Mouse (Mus musculus): ENCODE measurements around the gene Prorsd1.
"Not testable (repeated sequence)": the region's sequence is repeated elsewhere in the genome, so short reads cannot be mapped to it uniquely, and the experiment has no call there.

Prorsd1 gene

DNA sequence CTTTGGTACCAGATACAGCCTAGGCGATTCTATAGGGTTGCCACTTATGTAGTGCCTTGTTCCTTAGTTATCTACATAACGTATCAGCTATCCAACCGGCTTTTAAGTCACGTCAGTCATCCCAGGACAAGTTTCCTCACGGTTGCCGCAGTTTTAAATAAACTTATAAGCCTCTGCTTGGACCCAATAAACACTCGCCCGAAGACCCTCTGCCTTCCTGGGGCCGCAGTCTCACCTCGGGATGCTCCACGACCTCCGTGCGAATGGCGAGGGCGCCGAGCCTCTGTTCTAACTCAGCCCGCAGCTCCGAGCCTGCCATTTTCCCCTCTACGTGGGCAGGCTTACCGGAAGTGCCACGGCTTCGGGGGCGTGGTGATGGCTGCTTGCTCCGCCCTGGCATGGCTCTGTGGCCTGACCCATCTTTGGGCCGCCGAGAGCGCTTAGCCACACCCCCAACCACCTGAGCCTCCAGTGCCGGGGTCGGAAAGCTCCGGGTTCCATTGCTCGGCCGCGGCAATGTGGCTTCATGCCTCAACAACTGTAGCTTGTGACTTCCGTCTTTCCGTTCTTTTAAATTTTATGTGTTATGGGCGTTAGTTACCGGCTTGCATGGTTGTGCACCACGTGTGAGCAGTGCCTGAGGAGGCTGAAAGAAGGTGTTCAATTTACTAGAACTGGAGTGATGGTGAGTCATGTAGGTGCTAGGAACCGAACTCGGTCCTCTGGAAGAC lies at the start of gene Prorsd1:
Gene Prorsd1 (minus strand): TSS at position 352 of the 731 bp plus-strand sequence.
- peak; percentile 96 for DNase-seq

DNA sequence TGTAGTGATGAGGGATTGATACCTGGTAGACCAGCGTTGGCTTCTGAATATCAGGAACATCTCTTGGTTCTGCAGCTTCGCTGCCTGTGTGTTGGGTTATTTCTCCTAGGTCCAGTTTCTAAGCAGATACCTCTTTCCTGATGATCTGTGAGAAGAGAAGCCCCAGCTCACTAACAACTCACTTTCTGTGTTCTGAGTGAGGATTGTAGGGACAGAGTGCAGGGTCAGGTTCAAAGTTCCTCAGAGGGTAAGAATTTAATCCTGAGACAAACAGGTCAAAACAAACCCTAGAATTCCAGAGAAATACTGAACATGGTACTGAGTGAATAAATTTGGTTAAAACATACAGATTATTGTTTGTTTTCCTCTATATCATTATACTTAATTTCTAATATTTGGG lies 48.6 kb upstream of the Prorsd1 start:
- no peak for DNase-seq

DNA sequence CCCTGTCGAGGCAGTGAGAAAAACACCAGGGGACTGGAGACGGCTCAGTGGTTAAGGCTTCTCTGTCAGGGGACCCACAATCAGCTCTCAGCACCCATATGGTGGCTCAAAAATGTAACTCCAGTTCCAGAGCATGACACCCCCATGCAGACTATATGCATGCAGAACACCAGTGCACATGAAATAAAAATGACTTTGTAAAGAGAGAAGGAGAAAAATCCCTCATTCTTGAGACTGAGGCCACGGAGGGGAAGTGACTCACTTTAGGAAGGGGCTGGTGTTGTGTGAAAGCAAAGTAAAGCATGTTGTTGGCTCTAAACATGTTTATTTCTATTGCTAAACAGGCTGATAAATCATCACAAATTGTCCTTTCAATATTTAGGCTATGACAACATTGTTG lies 46.2 kb upstream of the Prorsd1 start:
- DNase-seq: no peak

DNA sequence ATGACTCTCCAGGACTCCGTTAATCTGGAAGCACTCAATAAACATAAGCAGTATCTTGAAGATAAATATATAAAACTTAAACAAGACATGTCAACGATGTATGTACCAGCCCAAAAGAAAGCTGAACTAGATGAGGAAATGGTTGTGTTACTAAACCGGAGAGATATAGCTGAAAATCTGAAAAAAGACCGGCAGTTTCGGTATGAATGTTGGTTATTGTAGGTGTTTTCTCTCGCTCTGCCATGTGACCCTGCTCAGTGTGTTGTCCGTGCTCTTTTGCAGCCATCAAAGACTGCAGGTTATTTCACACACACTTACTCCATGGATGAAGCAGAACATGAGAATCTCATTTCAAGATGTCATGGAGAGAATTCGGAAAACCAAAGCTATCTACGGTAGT lies 45.6 kb upstream of the Prorsd1 start:
- DNase-seq: no peak

DNA sequence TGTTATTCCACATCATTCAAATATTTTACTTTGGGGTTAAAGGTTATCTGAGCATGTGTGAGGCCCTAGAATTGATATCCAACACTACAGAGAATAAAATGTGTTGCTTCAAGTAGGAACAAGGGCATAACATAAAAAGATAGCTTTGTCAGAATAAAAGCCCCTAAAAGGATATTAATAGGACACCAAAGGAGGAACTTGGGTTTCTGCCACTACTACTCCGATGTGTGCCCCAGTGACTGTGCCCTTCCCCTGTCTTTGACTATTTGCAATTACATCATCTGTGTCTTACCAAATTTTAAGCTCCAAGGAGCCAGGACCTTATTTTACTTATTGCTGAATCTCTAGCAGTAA lies 34.6 kb upstream of the Prorsd1 start:
- DNase-seq: peak; percentile 9

DNA sequence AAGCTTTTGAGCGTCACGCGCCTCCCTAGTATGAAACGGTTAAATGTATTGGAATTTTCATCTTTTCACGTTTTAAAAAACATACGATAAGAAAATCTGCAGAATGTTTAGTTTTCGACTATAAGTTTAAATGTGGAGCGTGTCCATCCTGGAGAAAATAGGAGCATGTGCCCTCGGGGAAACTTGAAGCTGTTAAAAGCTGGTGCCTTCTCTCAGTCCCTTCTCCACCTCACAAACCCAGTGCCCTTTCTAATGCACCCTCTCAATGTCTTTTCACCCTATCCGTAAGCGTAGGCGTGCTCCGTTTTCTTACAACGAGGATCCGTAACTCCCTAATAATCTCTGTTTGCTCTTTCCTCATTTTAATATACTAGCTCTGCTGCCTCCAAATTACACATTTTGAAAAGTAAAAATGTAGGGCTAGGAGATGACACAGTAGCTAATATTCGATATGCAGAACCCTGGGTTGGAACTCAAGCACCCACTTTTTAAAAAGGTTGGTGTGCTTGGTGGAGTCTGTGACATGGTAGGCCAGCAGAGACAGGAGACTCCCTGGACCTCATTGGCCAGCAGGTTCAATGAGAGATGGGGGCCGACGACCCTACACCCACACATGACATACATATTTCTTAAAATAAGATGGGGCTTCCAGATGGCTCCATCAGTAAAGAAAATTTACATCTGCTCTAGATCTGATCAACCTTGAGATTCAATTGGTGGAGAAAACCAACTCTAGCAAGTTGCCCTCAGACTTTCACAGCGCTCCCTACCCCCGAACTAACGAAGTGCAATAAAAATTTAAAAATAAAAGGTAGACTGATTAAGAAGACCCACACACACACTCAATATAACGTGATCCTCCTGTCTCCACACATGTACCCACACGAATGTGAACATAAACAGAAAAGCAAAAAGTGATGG lies 33.9 kb upstream of the Prorsd1 start:
- peak; percentile 6 for DNase-seq

DNA sequence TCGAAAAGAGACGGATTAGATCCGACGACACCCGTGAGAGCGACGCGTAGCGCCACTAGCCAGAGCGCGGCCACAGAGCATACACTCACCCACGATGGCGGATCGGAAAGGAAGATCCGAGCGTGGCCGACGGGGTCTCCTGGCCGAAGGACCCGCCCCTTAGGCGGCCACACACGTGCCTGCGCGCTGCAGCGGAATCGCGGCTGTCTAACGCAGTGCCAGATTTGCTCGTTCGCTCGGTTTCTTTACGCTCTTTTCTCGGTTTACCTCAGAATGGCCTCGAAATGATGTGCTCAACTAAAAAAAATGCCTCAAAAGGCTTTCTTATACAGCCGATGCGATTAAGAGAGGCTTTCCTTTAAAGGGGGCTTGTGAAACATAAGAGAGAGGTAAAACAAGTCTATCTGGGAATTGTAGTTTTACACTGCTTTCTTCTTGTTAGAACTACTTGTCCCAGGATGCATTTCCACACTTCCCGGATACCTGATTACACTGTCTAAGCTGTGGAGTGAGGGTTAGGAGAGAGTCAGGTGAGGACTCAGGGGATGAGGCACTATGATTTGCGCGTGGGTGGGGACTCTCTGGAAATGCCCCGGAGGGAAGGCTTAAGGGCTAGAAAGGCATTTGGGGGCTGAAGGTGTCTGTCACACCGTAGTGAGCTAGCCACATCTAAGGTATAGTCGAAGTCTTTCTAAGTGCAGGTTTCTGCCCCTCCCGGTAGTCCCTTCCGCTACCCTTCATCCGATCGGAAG lies 33.1 kb upstream of the Prorsd1 start, which contains the start of the genes Clhc1 and Rps27a:
Gene Clhc1 (plus strand): TSS at position 199 of the 752 bp plus-strand sequence.
Gene Rps27a (minus strand): TSS at position 358 of the 752 bp plus-strand sequence.
- peak; percentile 96 for DNase-seq

DNA sequence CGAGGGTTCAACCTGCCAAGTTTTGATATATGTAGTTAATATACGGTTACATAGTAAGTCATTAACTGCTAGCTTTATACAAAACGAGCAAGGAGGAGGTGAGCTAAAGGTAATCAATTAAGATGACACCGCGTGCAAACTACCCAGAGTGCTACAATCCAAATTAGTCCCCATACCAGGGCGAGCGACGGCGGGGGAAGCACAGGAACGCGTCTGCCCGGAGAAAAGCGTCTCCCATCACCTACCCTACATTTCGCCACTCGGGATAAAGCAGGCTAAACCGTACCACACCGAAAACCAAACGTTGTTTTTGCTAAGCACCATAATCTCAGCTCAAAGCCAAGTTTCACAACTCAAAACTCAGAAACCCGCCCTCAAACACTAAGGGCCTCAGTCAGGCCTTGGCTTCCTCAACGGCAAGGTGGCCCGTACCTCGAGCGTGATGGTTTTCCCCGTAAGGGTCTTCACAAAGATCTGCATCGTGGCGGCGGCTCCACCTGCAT lies 32.5 kb upstream of the Prorsd1 start:
- no peak for DNase-seq

DNA sequence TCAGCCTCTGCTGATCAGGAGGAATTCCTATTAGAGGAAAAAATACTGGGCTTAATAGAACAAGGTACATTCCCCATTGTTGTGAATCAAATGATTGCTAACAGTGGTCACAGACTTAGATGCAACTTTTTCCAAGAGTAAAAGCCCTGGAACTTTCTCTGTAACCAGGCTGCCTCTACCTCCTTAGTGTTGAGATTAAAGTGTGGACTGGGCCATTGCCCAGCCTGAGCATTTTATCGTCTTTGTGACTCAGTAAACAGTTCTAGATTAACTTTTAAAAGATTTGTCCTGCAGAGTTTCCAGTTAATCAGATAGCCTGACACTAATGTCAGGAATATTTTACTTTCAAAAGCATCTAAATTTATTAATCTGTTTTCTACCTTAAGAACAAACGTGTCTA lies 31.9 kb upstream of the Prorsd1 start:
- DNase-seq: no peak

DNA sequence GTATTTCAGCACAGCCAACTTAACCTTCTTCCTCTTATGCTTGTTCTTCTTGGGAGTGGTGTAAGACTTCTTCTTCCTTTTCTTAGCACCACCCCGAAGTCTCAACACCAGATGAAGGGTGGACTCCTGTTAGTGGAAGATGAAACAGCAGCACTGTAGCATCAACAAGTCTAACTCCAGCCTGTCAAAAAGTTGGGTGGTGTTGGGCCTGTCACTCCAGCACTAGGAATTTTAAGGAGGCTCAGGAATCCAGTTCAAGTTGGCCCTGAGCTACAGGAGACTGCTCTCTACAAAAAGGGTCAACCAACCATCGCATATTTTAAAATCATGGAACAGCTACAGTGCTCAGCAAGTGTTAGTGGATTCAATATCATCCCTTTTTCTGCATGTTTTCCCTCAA lies 31.5 kb upstream of the Prorsd1 start:
- DNase-seq: not testable (repeated sequence)

DNA sequence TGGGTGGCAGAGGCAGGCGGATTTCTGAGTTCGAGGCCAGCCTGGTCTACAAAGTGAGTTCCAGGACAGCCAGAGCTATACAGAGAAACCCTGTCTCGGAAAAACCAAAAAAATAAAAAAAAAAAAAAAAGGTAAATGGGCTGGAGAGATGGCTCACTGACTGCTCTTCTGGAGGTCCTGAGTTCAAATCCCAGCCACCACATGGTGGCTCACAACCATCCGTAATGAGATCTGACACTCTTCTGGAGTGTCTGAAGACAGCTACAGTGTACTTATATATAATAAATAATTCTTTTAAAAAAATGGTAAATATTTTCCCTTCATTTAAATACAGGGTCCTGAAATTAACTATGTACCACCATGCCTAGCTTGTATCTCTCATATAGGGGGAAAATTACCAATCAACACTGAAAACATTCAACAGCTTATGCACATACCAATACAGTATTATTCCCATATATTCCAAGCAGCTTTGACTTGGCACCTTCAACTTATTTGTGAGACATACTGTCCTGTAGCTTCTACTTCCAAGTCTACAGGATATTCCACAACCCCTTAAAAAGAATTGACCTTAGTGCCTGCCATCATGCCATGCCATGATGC lies 30.4 kb upstream of the Prorsd1 start:
- not testable (repeated sequence) for DNase-seq

DNA sequence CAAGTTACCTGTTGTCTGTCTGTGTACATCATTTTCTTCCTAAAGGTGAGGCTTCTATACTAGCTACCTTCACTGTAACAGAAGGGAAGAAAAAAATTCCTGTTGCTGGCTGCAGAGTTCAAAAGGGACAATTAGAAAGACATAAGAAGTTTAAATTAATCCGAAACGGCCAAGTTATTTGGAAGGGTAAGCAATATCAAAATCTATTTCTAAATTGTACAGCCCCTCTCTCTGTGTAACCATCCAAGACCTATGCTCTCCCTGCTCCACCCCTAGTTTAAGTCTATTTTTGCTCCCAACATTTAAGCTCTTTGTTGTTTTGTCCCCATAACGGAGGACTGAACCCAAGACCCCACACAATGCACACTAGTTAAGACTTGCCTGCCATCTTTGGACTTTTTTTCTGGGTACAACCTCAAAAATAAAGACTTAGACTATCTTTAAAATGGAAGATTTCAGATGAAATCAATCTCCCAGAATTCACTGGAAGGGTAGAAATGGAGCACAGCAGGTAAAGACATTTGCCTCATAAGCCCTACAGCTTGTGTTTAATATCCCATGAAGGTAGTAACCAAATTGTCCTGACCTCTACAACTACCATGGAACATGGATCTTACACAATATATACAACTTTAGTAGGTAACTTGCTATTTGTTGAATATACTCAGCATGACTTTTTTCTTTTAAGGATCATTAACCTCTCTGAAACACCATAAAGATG lies 29.6 kb upstream of the Prorsd1 start:
- DNase-seq: no peak

DNA sequence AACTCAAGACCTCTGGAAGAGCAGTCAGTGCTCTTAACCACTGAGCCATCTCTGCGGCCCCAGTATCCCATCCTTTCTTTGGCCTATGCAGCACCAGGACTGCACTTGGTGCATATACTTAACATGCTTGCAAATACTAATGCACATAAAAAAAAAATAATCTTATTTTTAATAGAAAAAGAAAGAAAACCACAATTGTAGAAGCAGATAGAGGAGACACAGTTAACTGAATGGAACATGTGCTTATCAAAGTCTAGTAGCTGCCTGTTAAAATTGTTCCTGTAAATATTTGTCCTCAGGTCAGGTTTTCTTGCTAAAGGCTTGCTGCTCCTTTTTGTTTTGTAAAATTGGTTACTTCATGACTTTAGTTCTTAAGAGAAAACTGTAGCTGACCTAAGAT lies 23.4 kb upstream of the Prorsd1 start:
- no peak for DNase-seq

DNA sequence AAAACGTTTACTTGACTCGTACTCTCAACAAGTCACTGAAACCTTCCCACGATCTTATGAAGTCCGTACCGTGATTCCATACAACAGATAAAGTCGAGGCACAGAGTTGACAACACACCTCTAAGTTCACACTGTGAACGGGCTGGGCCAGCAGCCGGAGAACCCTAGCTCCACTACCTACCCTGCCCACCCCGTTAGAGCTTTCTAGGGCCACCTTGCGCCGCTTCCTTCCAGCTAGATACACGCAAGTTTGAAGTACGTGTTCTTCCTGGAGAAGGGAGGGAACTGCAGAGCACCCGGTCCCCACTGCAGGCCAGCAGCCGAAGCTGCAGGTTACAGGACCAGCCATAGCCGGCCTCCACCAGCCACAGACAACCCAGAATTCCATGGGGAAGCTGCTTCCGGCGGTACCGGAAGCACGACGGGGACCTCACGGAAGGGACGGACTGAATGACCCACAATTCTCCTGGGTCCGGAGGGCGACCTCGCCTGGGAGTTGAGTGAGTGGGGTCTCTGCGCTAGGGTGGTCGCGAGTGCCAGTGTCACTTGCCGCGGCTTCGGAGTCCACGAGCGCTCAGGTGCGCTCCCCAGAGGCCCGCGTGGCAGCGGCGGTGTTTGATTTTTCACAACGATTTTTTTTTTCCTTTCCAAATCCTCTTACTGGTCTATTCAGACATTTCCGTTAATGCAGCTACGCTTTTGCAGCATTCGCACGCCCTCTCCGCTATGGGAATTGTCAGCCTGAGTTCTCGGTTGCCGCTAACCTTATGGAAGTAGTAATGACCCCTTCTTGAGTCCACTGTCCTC lies 11.4 kb upstream of the Prorsd1 start, which contains the start of gene Mtif2:
Gene Mtif2 (plus strand): TSS at position 421 of the 807 bp plus-strand sequence.
- peak; percentile 86 for DNase-seq

DNA sequence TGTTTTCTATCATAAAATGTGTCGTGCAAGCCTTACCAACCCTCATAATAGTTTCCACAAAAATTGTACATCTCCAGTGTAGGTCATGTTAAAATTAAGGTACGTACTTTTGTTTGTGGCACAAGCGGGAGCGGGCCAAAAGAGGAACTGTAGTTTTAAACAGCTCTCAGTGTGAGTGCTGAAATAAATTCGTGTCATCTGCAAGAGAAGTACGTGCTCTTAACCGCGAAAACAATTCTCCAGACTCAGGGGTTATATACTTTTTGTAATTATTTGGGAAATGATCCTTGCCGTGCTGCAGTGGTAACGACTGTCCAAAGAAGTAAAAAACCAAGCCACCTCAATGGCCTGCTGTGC lies 530 bp downstream of the Prorsd1 start:
- no peak for DNase-seq

DNA sequence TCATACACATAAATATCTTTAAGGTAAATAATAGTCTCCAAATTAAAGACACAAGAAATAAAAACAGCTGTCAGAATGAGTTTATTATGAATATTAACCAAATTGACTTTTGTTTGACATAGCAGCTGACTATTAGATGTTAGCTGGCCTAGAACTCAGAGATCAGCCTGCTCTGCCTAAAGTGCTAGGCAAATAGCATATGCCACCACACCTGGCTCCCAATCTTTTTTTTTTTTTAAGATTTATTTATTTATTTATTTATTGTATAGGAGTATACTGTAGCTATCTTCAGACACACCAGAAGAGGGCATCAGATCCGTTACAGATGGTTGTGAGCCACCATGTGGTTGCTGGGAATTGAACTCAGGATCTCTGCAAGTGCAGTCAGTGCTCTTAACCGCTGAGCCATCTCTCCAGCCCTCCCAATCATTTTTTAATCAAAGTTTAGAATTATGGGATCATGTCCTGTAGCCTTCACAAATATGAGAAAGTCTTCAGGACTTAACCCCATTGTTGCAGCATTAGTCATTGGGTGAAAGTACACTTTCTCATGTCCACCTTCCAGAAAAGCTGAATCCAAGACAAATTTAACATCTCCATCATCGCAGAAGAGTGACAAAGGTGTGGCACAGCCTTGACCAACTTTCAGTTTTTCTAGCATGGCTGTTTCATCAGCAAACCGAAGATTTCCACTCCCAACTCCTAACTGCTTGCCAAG lies 1.9 kb downstream of the Prorsd1 start:
- no peak for DNase-seq

DNA sequence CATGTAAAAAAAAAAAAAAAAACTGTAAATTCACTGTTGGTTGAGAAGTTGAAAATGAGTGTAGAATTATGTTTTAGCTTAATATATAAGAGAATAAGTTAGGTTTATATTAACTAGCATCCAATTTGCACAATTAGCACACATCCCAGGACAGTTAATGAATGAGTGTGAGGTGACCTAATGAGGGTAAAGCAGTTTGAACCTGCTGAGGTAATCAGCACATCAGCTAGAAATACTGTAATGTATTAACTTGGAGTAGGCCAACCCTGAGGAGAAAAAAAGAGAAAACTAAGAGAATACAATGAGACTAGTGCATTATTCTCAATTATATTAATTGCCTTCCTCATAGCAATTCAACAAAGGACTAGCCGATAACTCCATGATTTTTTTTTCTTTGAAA lies 5.4 kb downstream of the Prorsd1 start:
- no peak for DNase-seq

DNA sequence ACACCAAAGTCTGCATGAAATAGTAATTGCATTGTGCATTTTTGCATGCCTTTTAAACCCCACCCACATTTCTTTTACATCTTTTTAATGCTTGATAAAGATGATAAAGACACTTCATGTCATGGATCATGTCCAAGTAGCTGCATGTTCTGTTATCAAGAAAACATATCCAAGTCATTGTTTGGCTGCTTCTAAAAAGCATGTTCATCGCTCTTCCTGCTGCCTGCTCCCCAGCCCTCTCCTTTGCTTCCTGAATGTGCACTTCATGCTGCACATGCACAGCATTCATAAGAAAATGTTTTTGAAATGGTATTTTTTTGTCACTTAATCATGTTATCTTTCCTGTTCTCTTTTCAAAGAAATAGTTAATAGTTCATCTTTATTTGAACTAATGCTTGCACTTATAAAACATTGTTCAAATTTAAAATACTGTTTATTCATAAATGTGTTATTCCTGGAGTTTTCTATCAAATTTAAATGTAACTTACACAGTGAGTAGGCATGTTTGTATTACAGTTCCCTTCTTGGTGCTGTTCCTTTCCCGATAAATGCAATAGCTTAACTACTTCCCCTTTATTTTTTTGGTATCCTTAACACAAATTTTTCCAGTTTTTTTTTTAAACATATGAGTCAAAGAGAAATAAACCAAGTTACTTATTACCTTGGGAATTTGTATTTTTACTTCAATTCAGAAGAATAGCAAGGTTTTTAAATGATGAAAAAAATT lies 9.8 kb downstream of the Prorsd1 start:
- DNase-seq: no peak

Measured in lung, postnatal 10 days (tissue).